Mouse (Mus musculus): ENCODE measurements around the gene Lrpprc. TPM values are rescaled to one million over a fixed set of nuclear protein-coding genes. Genes with fewer than 3 reads are reported as not detected.

The Lrpprc gene
- polyA plus RNA-seq (2015; fragmentation: Nextera tagmentation; extraction: Ambion mirVana) = 11.2 and 12.1 TPM in 2 replicates

DNA sequence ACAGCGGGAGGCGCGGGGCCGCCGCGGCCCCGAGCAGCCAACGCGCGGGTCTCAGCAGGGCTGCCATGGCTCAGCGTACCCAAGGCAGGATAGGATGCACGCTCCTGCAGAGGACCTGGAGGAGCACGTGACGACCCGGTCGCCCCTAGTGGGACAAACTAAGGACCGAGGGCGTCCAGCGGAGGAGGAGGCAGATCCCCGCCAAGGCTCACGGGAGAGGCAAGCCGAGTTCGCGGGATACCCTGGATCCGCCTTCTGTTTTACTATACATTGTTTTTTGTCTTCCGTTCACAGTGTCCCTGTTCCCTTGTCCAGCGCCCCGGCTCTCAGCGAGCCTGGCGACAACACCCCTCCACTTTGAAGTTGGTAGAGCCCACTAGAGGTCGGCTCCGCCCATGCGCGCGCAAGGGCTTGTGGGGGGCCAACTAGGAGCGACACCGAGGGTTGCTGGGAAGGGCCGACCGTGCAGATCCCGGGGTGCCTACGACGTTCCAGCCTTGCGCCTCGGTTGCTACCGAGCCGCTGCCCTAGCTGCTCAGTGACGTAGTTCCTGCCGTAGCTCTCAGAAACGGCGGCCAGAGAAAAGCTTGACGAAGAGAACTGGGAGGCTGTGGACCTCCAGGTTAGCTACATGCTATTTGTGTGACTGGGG, at the start of gene Lrpprc:
TSS of gene Lrpprc (minus strand) at position 343 of the 652 bp plus-strand sequence.
- H3K9ac ChIP-seq (replicated peaks; ENCODE audit: low read depth) = peak within 1 kb of the TSS; percentile 73
- peak; percentile 98 for DNase-seq (ENCODE audit: low spot score)
- H3K4me1 ChIP-seq (ENCODE audit: insufficient read depth, low read depth, low read length) = peaks cover 5% of the 10 kb centered on the region; the same call in 1 of the 2 replicates
- peak within 1 kb of the TSS; percentile 71 for H3K27ac ChIP-seq (ENCODE audit: low read length)
- no peaks in the 10 kb centered on the region for H3K36me3 ChIP-seq (ENCODE audit: insufficient read depth, low read length)
- no peaks in the 10 kb centered on the region for H3K27me3 ChIP-seq (replicated peaks; ENCODE audit: insufficient read depth, low read length)
- H3K4me2 ChIP-seq (replicated peaks; ENCODE audit: low read depth, low read length) = peak within 1 kb of the TSS; percentile 87
- TF ChIP-seq EP300 (IDR thresholded peaks at IDR 0.05) (no peak), CTCF (IDR thresholded peaks at IDR 0.05) (peak; percentile 31; the same call in 1 of the 2 replicates)
- ATAC-seq = peak; percentile 99
- H3K4me3 ChIP-seq (ENCODE audit: low read depth, low read length) = peak within 1 kb of the TSS; percentile 89
- 1% methylated on average over 51 of the region's 51 CpGs for WGBS
- H3K9me3 ChIP-seq (ENCODE audit: low read length) = no peaks in the 10 kb centered on the region

DNA sequence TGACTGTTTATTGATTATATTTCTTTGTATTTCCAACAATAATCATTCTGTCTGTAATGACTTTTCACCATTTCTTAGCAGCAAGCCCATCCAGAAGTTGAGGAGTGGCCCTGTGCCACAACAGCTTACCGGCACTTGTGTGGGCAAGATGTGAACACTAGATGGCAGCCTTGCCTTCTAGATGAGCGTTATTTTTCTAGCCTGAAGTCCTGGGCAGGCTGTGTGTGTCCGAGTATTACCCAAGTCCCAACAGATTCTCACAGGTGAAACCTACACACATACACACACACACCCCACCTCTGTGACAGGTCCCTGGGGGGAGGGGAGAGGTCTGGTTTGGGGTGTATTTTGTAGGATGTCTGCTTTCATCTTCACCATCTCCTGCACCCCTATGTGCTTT, 47.2 kb upstream of the Lrpprc start:
- Histone ChIP-seq H3K9ac (replicated peaks; ENCODE audit: low read depth) (no peak overlapping the region), H3K36me3 (ENCODE audit: insufficient read depth, low read length) (no peaks in the 10 kb centered on the region), H3K4me1 (ENCODE audit: insufficient read depth, low read depth, low read length) (no peaks in the 10 kb centered on the region), H3K9me3 (ENCODE audit: low read length) (no peaks in the 10 kb centered on the region), H3K27ac (ENCODE audit: low read length) (no peak overlapping the region), H3K4me2 (replicated peaks; ENCODE audit: low read depth, low read length) (no peak overlapping the region), H3K27me3 (replicated peaks; ENCODE audit: insufficient read depth, low read length) (no peaks in the 10 kb centered on the region), H3K4me3 (ENCODE audit: low read depth, low read length) (no peak overlapping the region)
- peak; percentile 91 for TF ChIP-seq CTCF (IDR thresholded peaks at IDR 0.05)
- no peak for TF ChIP-seq EP300 (IDR thresholded peaks at IDR 0.05)
- ATAC-seq (peak; percentile 71), DNase-seq (ENCODE audit: low spot score) (peak; percentile 85)
- 1% methylated on average over 3 of the region's 3 CpGs for WGBS

DNA sequence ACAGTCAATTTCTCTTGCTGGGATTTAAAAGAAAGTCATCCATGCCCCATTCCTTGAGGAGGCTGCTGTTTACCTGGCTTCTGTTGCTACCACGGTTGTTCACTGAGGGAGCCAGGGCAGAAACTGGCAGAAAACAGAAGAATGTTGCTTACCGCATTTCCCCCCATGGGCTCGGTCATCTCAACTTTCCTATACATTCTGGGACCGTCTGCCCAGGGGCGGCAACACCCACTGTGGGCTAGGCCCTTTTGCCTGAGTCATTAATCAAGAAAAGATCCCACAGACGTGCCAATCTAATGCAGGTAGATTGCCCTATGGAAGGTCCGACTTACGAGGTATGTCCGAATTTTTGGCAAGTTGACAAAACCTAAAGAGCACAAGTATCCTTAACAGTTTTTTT, 44.7 kb upstream of the Lrpprc start:
- no peak overlapping the region for H3K4me2 ChIP-seq (replicated peaks; ENCODE audit: low read depth, low read length)
- no peak overlapping the region for H3K4me3 ChIP-seq (ENCODE audit: low read depth, low read length)
- ATAC-seq (no peak), DNase-seq (ENCODE audit: low spot score) (no peak)
- H3K4me1 ChIP-seq (ENCODE audit: insufficient read depth, low read depth, low read length) = no peaks in the 10 kb centered on the region
- H3K27me3 ChIP-seq (replicated peaks; ENCODE audit: insufficient read depth, low read length) = no peaks in the 10 kb centered on the region
- H3K9ac ChIP-seq (replicated peaks; ENCODE audit: low read depth) = no peak overlapping the region
- TF ChIP-seq EP300 (IDR thresholded peaks at IDR 0.05) (no peak), CTCF (IDR thresholded peaks at IDR 0.05) (no peak)
- H3K27ac ChIP-seq (ENCODE audit: low read length) = no peak overlapping the region
- WGBS = 66% methylated on average over 9 of the region's 9 CpGs
- no peaks in the 10 kb centered on the region for H3K36me3 ChIP-seq (ENCODE audit: insufficient read depth, low read length)
- H3K9me3 ChIP-seq (ENCODE audit: low read length) = no peaks in the 10 kb centered on the region

DNA sequence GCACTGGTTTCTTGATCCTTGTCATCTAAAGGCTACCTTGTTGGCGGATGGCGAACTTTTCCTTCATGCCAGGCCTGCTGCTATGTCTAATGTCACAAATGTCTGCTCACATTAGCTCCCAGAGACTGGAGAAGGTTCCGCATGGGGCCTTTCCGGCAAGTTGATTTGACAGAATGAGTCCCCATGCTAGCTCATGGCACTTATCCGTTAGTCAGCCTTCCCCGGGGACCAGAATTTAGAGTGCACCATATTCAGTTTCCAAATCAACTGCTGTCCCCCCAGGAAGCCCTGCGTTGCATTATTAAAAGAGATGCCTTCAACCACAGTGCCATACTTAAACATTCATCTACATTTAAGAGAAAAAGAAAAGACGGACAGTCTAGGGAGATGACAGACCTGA, 41.8 kb upstream of the Lrpprc start:
- 64% methylated on average over 8 of the region's 8 CpGs for WGBS
- no peak overlapping the region for H3K4me3 ChIP-seq (ENCODE audit: low read depth, low read length)
- H3K4me2 ChIP-seq (replicated peaks; ENCODE audit: low read depth, low read length) = no peak overlapping the region
- no peaks in the 10 kb centered on the region for H3K4me1 ChIP-seq (ENCODE audit: insufficient read depth, low read depth, low read length)
- DNase-seq (ENCODE audit: low spot score) = no peak
- H3K27me3 ChIP-seq (replicated peaks; ENCODE audit: insufficient read depth, low read length) = no peaks in the 10 kb centered on the region
- H3K9me3 ChIP-seq (ENCODE audit: low read length) = no peaks in the 10 kb centered on the region
- no peaks in the 10 kb centered on the region for H3K36me3 ChIP-seq (ENCODE audit: insufficient read depth, low read length)
- TF ChIP-seq EP300 (IDR thresholded peaks at IDR 0.05) (no peak), CTCF (IDR thresholded peaks at IDR 0.05) (no peak)
- no peak overlapping the region for H3K27ac ChIP-seq (ENCODE audit: low read length)
- no peak overlapping the region for H3K9ac ChIP-seq (replicated peaks; ENCODE audit: low read depth)
- ATAC-seq = no peak

GRCm38 (mm10) chr17:84828301-84828700, 37.7 kb upstream of the Lrpprc start:
- no peak overlapping the region for H3K27ac ChIP-seq (ENCODE audit: low read length)
- 89% methylated on average over 6 of the region's 6 CpGs for WGBS
- ATAC-seq = no peak
- DNase-seq (ENCODE audit: low spot score) = no peak
- H3K9ac ChIP-seq (replicated peaks; ENCODE audit: low read depth) = no peak overlapping the region
- no peaks in the 10 kb centered on the region for H3K4me1 ChIP-seq (ENCODE audit: insufficient read depth, low read depth, low read length)
- H3K4me2 ChIP-seq (replicated peaks; ENCODE audit: low read depth, low read length) = no peak overlapping the region
- TF ChIP-seq EP300 (IDR thresholded peaks at IDR 0.05) (no peak), CTCF (IDR thresholded peaks at IDR 0.05) (no peak)
- H3K4me3 ChIP-seq (ENCODE audit: low read depth, low read length) = no peak overlapping the region
- no peaks in the 10 kb centered on the region for H3K9me3 ChIP-seq (ENCODE audit: low read length)
- H3K27me3 ChIP-seq (replicated peaks; ENCODE audit: insufficient read depth, low read length) = no peaks in the 10 kb centered on the region
- no peaks in the 10 kb centered on the region for H3K36me3 ChIP-seq (ENCODE audit: insufficient read depth, low read length)

- H3K4me1 ChIP-seq (ENCODE audit: insufficient read depth, low read depth, low read length) = no peaks in the 10 kb centered on the region
- no peaks in the 10 kb centered on the region for H3K9me3 ChIP-seq (ENCODE audit: low read length)
- ATAC-seq = no peak
- H3K9ac ChIP-seq (replicated peaks; ENCODE audit: low read depth) = no peak overlapping the region
- no peaks in the 10 kb centered on the region for H3K27me3 ChIP-seq (replicated peaks; ENCODE audit: insufficient read depth, low read length)
- TF ChIP-seq EP300 (IDR thresholded peaks at IDR 0.05) (no peak), CTCF (IDR thresholded peaks at IDR 0.05) (no peak)
- no peak overlapping the region for H3K4me3 ChIP-seq (ENCODE audit: low read depth, low read length)
- no peak overlapping the region for H3K4me2 ChIP-seq (replicated peaks; ENCODE audit: low read depth, low read length)
- H3K27ac ChIP-seq (ENCODE audit: low read length) = no peak overlapping the region
- peak; percentile 43 for DNase-seq (ENCODE audit: low spot score)
- H3K36me3 ChIP-seq (ENCODE audit: insufficient read depth, low read length) = no peaks in the 10 kb centered on the region
- WGBS = 7% methylated on average over 4 of the region's 4 CpGs
Observed at GRCm38 (mm10) chr17:84820603-84821002, 30.0 kb upstream of the Lrpprc start.
